Mouse (Mus musculus) left cerebral cortex, adult 9 months (tissue): ENCODE data around the gene Dnm2.

ENCODE experiments used
- DNase-seq, 2 experiments: peaks; one replicate each; pipeline ENCODE4 v3.0.0; 2022; ENCODE audit warnings: low spot score in 2 of 2

Dnm2 gene

GRCm38 (mm10) chr9:21424631-21425555 lies at the start of gene Dnm2:
Gene Dnm2, plus strand, starts transcription at chr9:21424908.
- DNase-seq: peak; percentile 99 to 100

GRCm38 (mm10) chr9:21379195-21379594 lies 45.5 kb upstream of the Dnm2 start:
- DNase-seq: no peak

- DNase-seq: no peak
These were observed 43.8 kb upstream of the Dnm2 start for GRCm38 (mm10) chr9:21380868-21381267.

GRCm38 (mm10) chr9:21383966-21384365 lies 40.7 kb upstream of the Dnm2 start:
- no peak for DNase-seq

GRCm38 (mm10) chr9:21392646-21393175 lies 32.0 kb upstream of the Dnm2 start:
- DNase-seq: no peak

GRCm38 (mm10) chr9:21395692-21396091 lies 29.0 kb upstream of the Dnm2 start:
- no peak for DNase-seq

- no peak for DNase-seq
These were observed 27.5 kb upstream of the Dnm2 start for GRCm38 (mm10) chr9:21397170-21397569.

GRCm38 (mm10) chr9:21401042-21401441 lies 23.7 kb upstream of the Dnm2 start:
- DNase-seq: no peak

GRCm38 (mm10) chr9:21402764-21403253 lies 21.9 kb upstream of the Dnm2 start:
- DNase-seq: no peak

GRCm38 (mm10) chr9:21403745-21404144 lies 21.0 kb upstream of the Dnm2 start:
- DNase-seq: no peak

GRCm38 (mm10) chr9:21405525-21405924 lies 19.2 kb upstream of the Dnm2 start:
- no peak for DNase-seq

GRCm38 (mm10) chr9:21407951-21408350 lies 16.8 kb upstream of the Dnm2 start:
- no peak for DNase-seq

GRCm38 (mm10) chr9:21408624-21409023 lies 16.1 kb upstream of the Dnm2 start:
- no peak for DNase-seq

- DNase-seq: peak in 1 of 2 experiments; percentile 86
These were observed 15.0 kb upstream of the Dnm2 start for GRCm38 (mm10) chr9:21409592-21410317.

- DNase-seq: peak; percentile 85 to 92
These were observed 12.8 kb upstream of the Dnm2 start, which contains the start of gene Qtrt1 for GRCm38 (mm10) chr9:21411669-21412550. Gene Qtrt1, plus strand, starts transcription at chr9:21411837.

- DNase-seq: no peak
These were observed 6.8 kb upstream of the Dnm2 start for GRCm38 (mm10) chr9:21417866-21418265.

GRCm38 (mm10) chr9:21419646-21420045 lies 5.1 kb upstream of the Dnm2 start:
- DNase-seq: no peak

- no peak for DNase-seq
These were observed 843 bp downstream of the Dnm2 start for GRCm38 (mm10) chr9:21425556-21425945.

- DNase-seq: no peak
These were observed 1.3 kb downstream of the Dnm2 start for GRCm38 (mm10) chr9:21426013-21426412.

GRCm38 (mm10) chr9:21426525-21426924 lies 1.8 kb downstream of the Dnm2 start:
- DNase-seq: no peak

GRCm38 (mm10) chr9:21427773-21428172 lies 3.1 kb downstream of the Dnm2 start:
- no peak for DNase-seq
